Mouse (Mus musculus) testis, postnatal 14 days (tissue): Measurements from ENCODE around the gene Cpeb2.

Experiments
- DNase-seq: peaks from one replicate; pipeline ENCODE4 v3.0.0; 2021; ENCODE audit warnings: low spot score

Cpeb2 gene

GRCm38 (mm10) chr5:43239141-43239835, 6.3 kb downstream of the Cpeb2 start:
- DNase-seq = no peak

- DNase-seq = no peak
Measured at GRCm38 (mm10) chr5:43240729-43241128, 7.8 kb downstream of the Cpeb2 start.

GRCm38 (mm10) chr5:43246236-43246635, 13.3 kb downstream of the Cpeb2 start:
- no peak for DNase-seq

GRCm38 (mm10) chr5:43246954-43247353, 14.0 kb downstream of the Cpeb2 start:
- DNase-seq = no peak

- DNase-seq = no peak
Measured at GRCm38 (mm10) chr5:43248001-43248430, 15.0 kb downstream of the Cpeb2 start.

- no peak for DNase-seq
Measured at GRCm38 (mm10) chr5:43257490-43257889, 24.5 kb downstream of the Cpeb2 start.

- DNase-seq = no peak
Measured at GRCm38 (mm10) chr5:43258472-43259142, 25.6 kb downstream of the Cpeb2 start.

GRCm38 (mm10) chr5:43261814-43262213, 28.8 kb downstream of the Cpeb2 start:
- DNase-seq = no peak

- DNase-seq = no peak
Measured at GRCm38 (mm10) chr5:43263951-43264350, 31.0 kb downstream of the Cpeb2 start.

- no peak for DNase-seq
Measured at GRCm38 (mm10) chr5:43264696-43265095, 31.7 kb downstream of the Cpeb2 start.

GRCm38 (mm10) chr5:43277982-43278381, 45.0 kb downstream of the Cpeb2 start:
- DNase-seq = no peak

- no peak for DNase-seq
Measured at GRCm38 (mm10) chr5:43279774-43280173, 46.8 kb downstream of the Cpeb2 start.

- no peak for DNase-seq
Measured at GRCm38 (mm10) chr5:43285756-43286155, 52.8 kb downstream of the Cpeb2 start.

GRCm38 (mm10) chr5:43289752-43290446, 56.9 kb downstream of the Cpeb2 start:
- DNase-seq = no peak

- DNase-seq = no peak
Measured at GRCm38 (mm10) chr5:43293136-43293535, 60.2 kb downstream of the Cpeb2 start.

- DNase-seq = no peak
Measured at GRCm38 (mm10) chr5:43297459-43297858, 64.5 kb downstream of the Cpeb2 start.

GRCm38 (mm10) chr5:43298975-43299374, 66.0 kb downstream of the Cpeb2 start:
- no peak for DNase-seq

- DNase-seq = no peak
Measured at GRCm38 (mm10) chr5:43300076-43300475, 67.1 kb downstream of the Cpeb2 start.

GRCm38 (mm10) chr5:43300979-43301378, 68.0 kb downstream of the Cpeb2 start:
- no peak for DNase-seq

GRCm38 (mm10) chr5:43303504-43303903, 70.5 kb downstream of the Cpeb2 start:
- no peak for DNase-seq

- DNase-seq = no peak
Measured at GRCm38 (mm10) chr5:43305449-43305848, 72.5 kb downstream of the Cpeb2 start.

GRCm38 (mm10) chr5:43309961-43310360, 77.0 kb downstream of the Cpeb2 start:
- DNase-seq = no peak

GRCm38 (mm10) chr5:43324311-43324862, 91.4 kb downstream of the Cpeb2 start:
- no peak for DNase-seq
